Mouse (Mus musculus) hindbrain, postnatal 0 days (tissue): ENCODE measurements at regions not wholly inside any gene's neighbourhood (a gene's known extent, or its start where the extent isn't known, plus 50 kb on each side); places are given as distances from the start of the nearest gene placed in this dataset.

Experiments used
- ATAC-seq: fragments of 200-750 bp; cut with Nextera tagmentation; 2 replicates; pipeline ENCODE4 v1.8.0; 2017; ENCODE audit warnings: mild to moderate bottlenecking, moderate TSS enrichment, moderate library complexity
- DNase-seq: peaks from one replicate; pipeline ENCODE4 v3.0.0-alpha.2; 2015; ENCODE audit warnings: low spot score
- H3K27ac ChIP-seq: fragments of 300-500 bp; sonication (generic); 2 replicates; pipeline ENCODE4 v1.5.1; 2014; ENCODE audit warnings: mild to moderate bottlenecking
- H3K27me3 ChIP-seq: fragments of 300-500 bp; sonication (generic); 2 replicates; pipeline ENCODE4 v1.6.1; 2014; ENCODE audit warnings: low read length, mixed read lengths; ENCODE audit not compliant: insufficient read depth
- H3K36me3 ChIP-seq: fragments of 300-500 bp; sonication (generic); 2 replicates; pipeline ENCODE4 v1.6.1; 2014; ENCODE audit warnings: low read length, mixed read lengths; ENCODE audit not compliant: insufficient read depth
- H3K4me1 ChIP-seq: fragments of 300-500 bp; sonication (generic); 2 replicates; pipeline ENCODE4 v1.6.1; 2014; ENCODE audit warnings: antibody characterized with exemption, low read length, mixed read lengths; ENCODE audit not compliant: insufficient read depth
- H3K4me2 ChIP-seq: fragments of 300-500 bp; sonication (generic); 2 replicates; pipeline ENCODE4 v1.6.1; 2014; ENCODE audit warnings: low read depth, mild to moderate bottlenecking, low read length, moderate library complexity, mixed read lengths
- H3K4me3 ChIP-seq: fragments of 300-500 bp; sonication (generic); 2 replicates; pipeline ENCODE4 v1.5.1; 2014; ENCODE audit warnings: low read length
- H3K9ac ChIP-seq: fragments of 300-500 bp; sonication (generic); replicated peaks from 2 replicates; pipeline ENCODE4 v1.6.1; 2014; ENCODE audit warnings: mild to moderate bottlenecking, low read length, moderate library complexity, mixed read lengths
- H3K9me3 ChIP-seq: fragments of 300-500 bp; sonication (generic); 2 replicates; pipeline ENCODE4 v1.6.1; 2016; ENCODE audit warnings: low read length, mixed read lengths
- CTCF ChIP-seq: IDR thresholded peaks from 2 replicates; pipeline ENCODE4 v1.5.1; 2016; ENCODE audit warnings: antibody characterized with exemption, control low read depth, low read depth
- WGBS: fragments of 180-500 bp; shearing (Covaris S2); extraction: QIAGEN DNeasy Blood & Tissue Kit; methylation state at CpG from one replicate; pipeline ENCODE4 v1.1.7; 2014; 5-methylcytosine and 5-hydroxymethylcytosine counted together

DNA sequence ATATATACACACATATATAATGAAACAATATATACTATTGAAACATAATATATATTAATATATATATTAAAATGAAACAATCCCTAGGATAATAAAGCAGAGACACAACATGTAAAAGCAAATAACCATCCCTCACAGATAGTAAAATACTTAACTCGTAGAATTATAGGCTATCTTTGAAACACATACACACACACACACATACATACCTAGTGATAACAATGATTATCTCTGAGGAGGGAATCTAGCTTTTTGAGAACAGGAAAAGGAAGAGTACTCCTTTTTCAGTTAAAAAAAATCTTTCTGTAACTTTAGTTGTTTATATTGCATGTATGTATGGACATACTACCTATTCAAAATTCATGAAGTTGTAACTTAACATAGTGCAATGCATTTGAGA, 79.1 kb upstream of the Tank start:
- no peaks in the 10 kb centered on the region for H3K9me3 ChIP-seq
- no peak for TF ChIP-seq CTCF
- 0 out of 2 replicates have a peak, but pooled peaks cover under 1% of the 10 kb centered on the region for H3K4me1 ChIP-seq
- no peak overlapping the region for H3K4me3 ChIP-seq
- H3K4me2 ChIP-seq: no peak overlapping the region
- no peaks in the 10 kb centered on the region for H3K36me3 ChIP-seq
- no peak overlapping the region for H3K9ac ChIP-seq
- no peaks in the 10 kb centered on the region for H3K27me3 ChIP-seq
- ATAC-seq: no peak
- WGBS: 87% methylated on average over 1 of the region's 1 CpGs
- H3K27ac ChIP-seq: no peak overlapping the region
- no peak for DNase-seq

GRCm38 (mm10) chr2:61497930-61498329, 80.5 kb upstream of the Tank start:
- H3K27ac ChIP-seq: no peak overlapping the region
- H3K4me3 ChIP-seq: no peak overlapping the region
- no peak overlapping the region for H3K4me2 ChIP-seq
- DNase-seq (no peak), ATAC-seq (no peak)
- H3K27me3 ChIP-seq: no peaks in the 10 kb centered on the region
- no peaks in the 10 kb centered on the region for H3K9me3 ChIP-seq
- H3K36me3 ChIP-seq: no peaks in the 10 kb centered on the region
- TF ChIP-seq CTCF: no peak
- H3K4me1 ChIP-seq: 0 out of 2 replicates have a peak, but pooled peaks cover 2% of the 10 kb centered on the region
- 50% methylated on average over 5 of the region's 5 CpGs for WGBS
- no peak overlapping the region for H3K9ac ChIP-seq

GRCm38 (mm10) chr2:61496968-61497367, 81.4 kb upstream of the Tank start:
- no peaks in the 10 kb centered on the region for H3K27me3 ChIP-seq
- TF ChIP-seq CTCF: no peak
- ATAC-seq: no peak
- H3K36me3 ChIP-seq: no peaks in the 10 kb centered on the region
- no peaks in the 10 kb centered on the region for H3K9me3 ChIP-seq
- no peak overlapping the region for H3K27ac ChIP-seq
- no peak overlapping the region for H3K4me3 ChIP-seq
- H3K4me1 ChIP-seq: 0 out of 2 replicates have a peak, but pooled peaks cover 2% of the 10 kb centered on the region
- H3K4me2 ChIP-seq: no peak overlapping the region
- no peak for DNase-seq
- WGBS: 88% methylated on average over 2 of the region's 2 CpGs
- no peak overlapping the region for H3K9ac ChIP-seq

- Histone ChIP-seq H3K9me3 (no peaks in the 10 kb centered on the region), H3K4me2 (peak overlapping the region; percentile 36), H3K4me1 (0 out of 2 replicates have a peak, but pooled peaks cover 2% of the 10 kb centered on the region), H3K36me3 (no peaks in the 10 kb centered on the region), H3K27ac (no peak overlapping the region), H3K4me3 (no peak overlapping the region), H3K9ac (no peak overlapping the region), H3K27me3 (no peaks in the 10 kb centered on the region)
- WGBS: 44% methylated on average over 11 of the region's 11 CpGs
- ATAC-seq: peak; percentile 71
- peak; percentile 97 for TF ChIP-seq CTCF
- DNase-seq: peak; percentile 93
Observed at GRCm38 (mm10) chr2:61493918-61494712, 84.3 kb upstream of the Tank start.

- H3K4me2 ChIP-seq: no peak overlapping the region
- ATAC-seq: no peak
- 0 out of 2 replicates have a peak, but pooled peaks cover 2% of the 10 kb centered on the region for H3K4me1 ChIP-seq
- no peaks in the 10 kb centered on the region for H3K27me3 ChIP-seq
- H3K9ac ChIP-seq: no peak overlapping the region
- no peaks in the 10 kb centered on the region for H3K9me3 ChIP-seq
- no peaks in the 10 kb centered on the region for H3K36me3 ChIP-seq
- WGBS: 69% methylated on average over 6 of the region's 6 CpGs
- no peak overlapping the region for H3K4me3 ChIP-seq
- peak; percentile 53 for TF ChIP-seq CTCF
- DNase-seq: no peak
- H3K27ac ChIP-seq: no peak overlapping the region
Observed at GRCm38 (mm10) chr2:61492043-61492743, 86.2 kb upstream of the Tank start.

DNA sequence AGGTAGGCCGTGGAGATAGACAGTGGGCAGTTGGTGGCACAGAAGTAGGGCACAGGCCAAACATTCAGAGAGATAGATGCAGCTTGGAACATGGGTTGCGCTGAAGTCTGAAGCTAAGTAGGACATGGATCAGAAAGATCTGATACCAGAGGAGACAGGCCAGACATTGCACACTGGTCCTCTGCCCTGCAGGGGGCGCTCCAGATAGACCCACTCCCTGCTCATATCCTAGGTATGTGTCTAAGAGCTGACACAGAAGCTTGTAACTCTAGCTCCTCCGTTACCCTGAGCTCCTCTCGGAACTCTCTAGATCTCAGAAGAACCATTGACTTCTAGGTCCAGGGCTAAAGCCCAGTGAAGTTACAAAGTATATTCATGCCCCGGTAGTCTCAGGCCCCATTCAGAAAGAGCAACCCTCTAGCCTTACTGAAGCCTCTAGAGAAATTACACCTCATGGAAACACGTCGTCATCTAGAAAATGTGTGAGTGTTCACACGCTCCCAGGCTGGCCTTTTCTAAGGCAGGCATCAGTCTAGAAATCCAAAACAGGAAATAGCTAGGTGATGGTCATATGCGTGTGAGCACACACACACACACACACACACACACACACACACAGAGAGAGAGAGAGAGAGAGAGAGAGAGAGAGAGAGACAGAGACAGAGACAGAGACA, 87.8 kb upstream of the Tank start:
- no peak overlapping the region for H3K4me2 ChIP-seq
- H3K4me1 ChIP-seq: 0 out of 2 replicates have a peak, but pooled peaks cover 2% of the 10 kb centered on the region
- DNase-seq (no peak), ATAC-seq (no peak)
- TF ChIP-seq CTCF: peak; percentile 30
- 82% methylated on average over 10 of the region's 10 CpGs for WGBS
- H3K4me3 ChIP-seq: no peak overlapping the region
- no peaks in the 10 kb centered on the region for H3K36me3 ChIP-seq
- H3K9ac ChIP-seq: no peak overlapping the region
- no peaks in the 10 kb centered on the region for H3K27me3 ChIP-seq
- no peaks in the 10 kb centered on the region for H3K9me3 ChIP-seq
- H3K27ac ChIP-seq: no peak overlapping the region
